Mouse (Mus musculus) CD4-positive naive resting alpha-beta T cell, adult 57 days (primary cell): ENCODE data around the gene Gja1. TPM values are rescaled to one million over a fixed set of nuclear protein-coding genes. Genes with fewer than 3 reads are reported as not detected.

Experiments
- total RNA-seq: library from RNA; stranded (reverse); gene quantifications from one replicate; pipeline ENCODE4 v1.2.4, GENCODE M21; 2023

Gja1 gene
- 0.98 TPM for total RNA-seq

DNA sequence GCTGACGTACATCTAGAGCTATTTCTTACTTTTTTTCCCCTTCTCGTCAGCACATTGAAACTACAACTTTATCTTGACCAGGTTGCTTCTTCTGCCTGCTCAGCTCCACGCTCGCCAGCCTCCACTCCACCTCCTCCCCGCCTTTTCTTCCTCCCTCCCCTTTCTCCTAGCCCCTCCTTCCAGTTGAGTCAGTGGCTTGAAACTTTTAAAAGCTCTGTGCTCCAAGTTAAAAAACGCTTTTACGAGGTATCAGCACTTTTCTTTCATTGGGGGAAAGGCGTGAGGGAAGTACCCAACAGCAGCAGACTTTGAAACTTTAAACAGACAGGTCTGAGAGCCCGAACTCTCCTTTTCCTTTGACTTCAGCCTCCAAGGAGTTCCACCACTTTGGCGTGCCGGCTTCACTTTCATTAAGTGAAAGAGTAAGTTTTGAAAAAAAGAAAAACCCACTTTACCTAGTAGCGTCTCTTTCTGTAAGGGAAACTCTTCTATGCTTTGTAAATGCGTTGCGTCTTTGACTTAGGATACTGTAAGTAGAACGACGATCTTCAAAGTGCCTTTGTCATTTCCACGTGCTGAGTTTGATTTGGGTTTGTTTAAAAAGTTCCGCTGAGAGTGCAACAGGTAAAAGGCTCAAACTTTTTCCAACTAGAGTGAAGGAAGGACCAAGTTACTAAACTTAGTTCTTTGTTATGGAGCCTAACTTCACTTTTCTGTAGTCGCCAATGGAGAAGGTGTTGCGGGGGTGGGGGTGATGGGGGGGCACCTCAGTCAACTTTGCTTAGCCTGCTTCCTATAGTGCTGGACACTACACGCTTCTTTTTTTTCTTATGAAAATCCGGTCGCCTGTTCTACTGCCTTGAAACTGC, at the start of gene Gja1:
Gja1 (plus strand) TSS at position 234 of the 869 bp plus-strand sequence.

Other genes with a start within 250 kb of the Gja1 start
- gene Tbc1d32, start 148.6 kb upstream of the Gja1 start, total RNA-seq: 2.1 TPM